Mouse (Mus musculus) kidney, adult 9 months (tissue): ENCODE measurements at regions not wholly inside any gene's neighbourhood (a gene's known extent, or its start where the extent isn't known, plus 50 kb on each side); places are given as distances from the start of the nearest gene placed in this dataset.

Source experiments
- DNase-seq: peaks from one replicate; pipeline ENCODE4 v3.0.0; 2022

DNA sequence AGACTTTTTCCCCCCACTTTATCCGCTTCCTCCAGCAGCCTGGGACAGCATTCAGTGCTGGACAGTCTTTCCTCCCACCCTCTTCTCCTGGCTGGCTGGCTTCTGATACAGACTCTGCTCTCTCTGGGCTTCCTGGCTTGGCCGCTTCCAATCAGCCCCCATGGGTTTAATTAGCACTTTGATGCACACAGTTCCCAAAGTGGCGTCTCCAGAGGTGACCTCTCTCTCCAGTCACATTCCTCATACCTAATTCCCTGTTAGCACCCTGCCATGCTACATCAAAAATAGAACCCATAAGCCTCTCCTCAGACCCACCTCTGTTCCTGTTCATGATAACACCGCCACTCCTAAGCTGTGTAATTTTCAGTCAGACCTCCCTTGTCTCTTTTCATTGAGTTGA lies 101.9 kb upstream of the Arid2 start:
- no peak for DNase-seq

DNA sequence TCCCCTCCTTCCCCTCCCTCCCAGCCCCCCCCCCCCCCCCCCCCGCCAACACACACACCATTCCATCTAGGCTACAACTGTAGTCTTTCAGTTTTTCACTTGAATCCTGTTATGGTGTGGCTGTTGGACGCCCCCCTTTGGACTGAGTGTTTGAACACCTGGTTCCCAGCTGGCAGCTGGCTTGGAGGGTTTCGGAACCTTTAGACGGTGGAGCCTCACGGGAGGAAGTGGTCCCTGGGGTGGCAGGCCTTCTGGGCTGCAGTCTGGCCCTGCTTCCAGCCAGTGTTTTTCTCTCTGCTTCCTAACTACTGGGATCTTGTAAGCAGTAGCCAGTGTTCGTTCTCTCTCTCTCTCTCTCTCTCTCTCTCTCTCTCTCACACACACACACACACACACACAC lies 101.4 kb upstream of the Arid2 start:
- DNase-seq = no peak

GRCm38 (mm10) chr15:96189551-96189950 lies 97.8 kb upstream of the Arid2 start:
- DNase-seq = no peak

- DNase-seq = no peak
These were observed 89.9 kb upstream of the Arid2 start for GRCm38 (mm10) chr15:96197413-96197812.

DNA sequence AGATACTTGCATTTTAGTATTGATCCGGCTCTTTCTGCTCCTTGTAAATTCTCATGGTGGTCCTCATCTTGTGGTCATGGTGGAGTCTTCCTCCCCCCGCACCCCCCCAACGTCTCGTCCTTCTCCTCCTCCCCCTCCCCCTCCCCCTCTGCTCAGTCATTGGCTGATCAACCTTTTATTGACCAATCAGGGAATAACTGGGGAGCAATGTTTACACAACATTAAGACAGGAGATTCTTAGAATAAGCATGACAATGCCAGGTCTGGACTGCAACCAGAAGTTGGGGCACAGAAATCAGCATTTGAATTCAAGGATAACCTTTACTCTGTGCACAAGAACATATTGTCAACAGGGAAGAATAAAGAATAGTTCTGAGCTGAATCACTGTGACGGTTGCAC lies 89.4 kb upstream of the Arid2 start:
- no peak for DNase-seq

- no peak for DNase-seq
These were observed 86.0 kb upstream of the Arid2 start for GRCm38 (mm10) chr15:96201273-96201672.

DNA sequence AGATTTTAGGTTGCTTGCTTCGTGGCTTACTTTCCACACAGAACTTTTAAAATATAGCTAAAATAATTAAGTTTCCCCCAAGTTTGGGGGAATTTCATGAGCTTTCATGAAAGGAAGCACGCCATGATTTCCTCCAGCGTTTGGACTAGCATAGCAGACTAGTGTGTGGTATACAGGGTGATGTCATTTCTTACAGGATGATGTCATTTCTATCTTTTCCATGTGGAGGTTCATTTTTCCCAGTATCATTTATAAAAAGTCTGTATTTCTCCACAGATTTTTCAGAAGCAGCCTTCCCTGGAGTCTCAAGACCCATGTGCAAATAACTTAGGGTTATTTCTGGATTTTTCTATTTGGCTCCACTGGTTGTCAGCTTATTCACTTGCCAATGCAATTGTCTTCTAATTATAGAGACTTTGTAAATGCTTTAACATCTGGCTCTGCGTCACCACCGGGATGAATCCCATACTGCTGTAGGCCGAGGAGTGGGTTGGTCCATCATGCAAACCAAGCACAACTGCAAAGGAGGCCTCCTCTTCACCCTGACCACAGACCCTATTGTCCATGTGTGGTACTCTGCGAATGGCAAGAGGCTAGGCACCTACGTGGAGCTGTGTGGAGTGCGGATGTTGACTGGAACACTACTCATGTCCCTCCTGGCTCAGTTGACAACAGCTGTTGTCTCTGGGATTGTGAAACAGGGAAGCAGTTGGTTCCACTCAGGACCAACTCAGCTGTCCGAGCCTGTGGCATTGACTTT lies 85.4 kb upstream of the Arid2 start:
- no peak for DNase-seq

- DNase-seq = no peak
These were observed 83.1 kb upstream of the Arid2 start for GRCm38 (mm10) chr15:96204187-96204586.

DNA sequence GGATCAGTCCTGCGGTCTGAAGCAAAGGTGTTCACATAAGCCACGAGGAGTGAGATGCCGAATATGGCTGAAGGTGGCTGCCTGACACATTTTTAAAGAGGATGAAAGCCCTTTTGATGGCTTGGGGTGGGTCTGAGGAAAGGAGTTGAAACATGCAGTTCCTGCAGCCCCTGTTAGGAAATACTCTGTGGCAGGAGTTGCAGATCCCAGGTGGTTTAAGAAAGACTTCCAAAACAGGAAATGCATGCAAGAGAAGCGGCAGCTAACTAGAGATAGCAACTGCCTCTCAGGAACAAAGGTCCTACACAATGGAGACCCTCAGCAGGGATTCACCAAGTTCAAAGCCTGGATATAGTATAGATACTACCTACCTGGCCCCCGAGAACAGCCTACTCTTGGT lies 82.7 kb upstream of the Arid2 start:
- DNase-seq = no peak

GRCm38 (mm10) chr15:96210721-96211400 lies 76.5 kb upstream of the Arid2 start:
- DNase-seq = no peak

DNA sequence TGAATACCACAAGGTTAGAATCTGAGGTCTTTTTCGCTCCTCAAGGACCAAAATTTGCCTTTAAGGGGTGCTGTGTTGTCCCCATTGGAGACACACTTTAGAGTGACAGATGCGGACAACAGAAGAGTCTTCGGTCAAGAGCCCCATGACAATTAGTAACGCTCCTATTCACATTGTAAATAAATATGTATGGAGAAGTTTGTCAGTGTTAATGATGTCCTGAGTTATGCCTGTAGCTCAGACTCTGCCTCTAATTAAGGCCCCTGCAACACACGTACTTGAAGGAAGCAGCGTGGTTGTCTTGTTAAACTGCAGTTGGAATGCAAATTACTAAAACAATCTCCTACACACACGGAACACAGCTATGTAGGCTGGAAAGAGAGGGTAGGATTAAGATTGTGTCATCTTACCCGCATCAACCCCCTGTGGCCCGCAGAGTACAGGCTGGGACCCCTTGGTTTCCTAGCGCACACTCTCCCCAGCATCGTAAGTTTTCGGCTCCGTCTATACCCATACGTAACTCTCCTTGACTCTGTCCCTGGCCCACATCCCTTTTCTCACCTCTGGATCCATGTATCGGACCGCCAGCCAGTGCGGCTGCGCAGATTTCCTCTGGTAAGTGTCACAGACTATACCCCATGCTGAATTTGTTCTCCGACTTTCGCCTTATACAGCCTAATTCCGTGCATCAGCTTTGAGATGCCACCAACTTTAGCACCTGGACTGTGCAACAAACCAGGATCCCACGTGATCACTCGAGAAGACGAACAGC lies 73.6 kb upstream of the Arid2 start:
- no peak for DNase-seq

DNA sequence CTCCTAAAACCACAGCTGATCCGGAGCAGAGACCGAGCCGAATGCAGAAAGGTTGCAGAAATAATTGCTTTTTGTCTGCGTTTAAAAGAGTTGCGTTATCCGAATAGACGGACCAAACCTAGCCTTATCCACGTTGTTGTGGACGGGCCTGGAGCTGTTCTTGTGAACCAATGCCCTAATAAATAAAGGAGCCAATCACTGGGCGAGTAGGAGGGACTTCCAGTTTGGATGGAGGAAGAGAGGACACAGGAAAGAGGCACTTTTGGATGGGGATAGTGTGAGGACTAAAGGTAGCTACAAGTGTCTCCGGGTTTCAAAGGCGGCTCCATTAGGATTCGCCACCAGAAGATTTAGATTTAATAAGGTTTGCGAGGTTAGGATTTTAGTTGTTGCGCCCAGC lies 69.4 kb upstream of the Arid2 start:
- DNase-seq = no peak

GRCm38 (mm10) chr15:96219746-96220145 lies 67.6 kb upstream of the Arid2 start:
- DNase-seq = no peak

- no peak for DNase-seq
These were observed 55.3 kb upstream of the Arid2 start for GRCm38 (mm10) chr15:96231969-96232368.

- no peak for DNase-seq
These were observed 54.2 kb upstream of the Arid2 start for GRCm38 (mm10) chr15:96233113-96233512.

- no peak for DNase-seq
These were observed 52.5 kb upstream of the Arid2 start for GRCm38 (mm10) chr15:96234783-96235182.
